Mouse (Mus musculus) WW6 (cell line): ENCODE measurements around the gene Lamp1.

ENCODE experiments used
- DNase-seq: peaks from one replicate; pipeline ENCODE4 v3.0.0-alpha.2; 2013; ENCODE audit warnings: low read depth, low spot score

Gene Lamp1

DNA sequence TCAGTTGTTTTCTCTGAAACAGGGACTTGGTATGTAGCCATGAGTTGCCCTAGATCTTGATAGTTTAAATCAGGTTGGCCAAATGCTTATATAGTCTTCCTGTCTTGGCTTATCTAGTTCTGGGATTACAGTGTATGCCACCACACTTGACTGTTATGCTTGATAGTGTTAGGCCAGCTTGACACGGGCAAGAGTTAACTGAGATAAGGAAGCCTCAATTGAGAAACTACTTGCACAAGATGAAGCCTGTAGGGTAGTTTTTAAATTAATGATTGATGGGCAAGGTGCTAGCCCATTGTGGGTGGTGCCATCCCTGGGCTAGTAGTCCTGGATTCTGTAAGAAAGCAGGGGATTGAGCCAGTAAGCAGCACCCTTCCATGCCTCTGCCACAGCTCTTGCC lies 4.6 kb downstream of the Lamp1 start:
- DNase-seq, result no peak

DNA sequence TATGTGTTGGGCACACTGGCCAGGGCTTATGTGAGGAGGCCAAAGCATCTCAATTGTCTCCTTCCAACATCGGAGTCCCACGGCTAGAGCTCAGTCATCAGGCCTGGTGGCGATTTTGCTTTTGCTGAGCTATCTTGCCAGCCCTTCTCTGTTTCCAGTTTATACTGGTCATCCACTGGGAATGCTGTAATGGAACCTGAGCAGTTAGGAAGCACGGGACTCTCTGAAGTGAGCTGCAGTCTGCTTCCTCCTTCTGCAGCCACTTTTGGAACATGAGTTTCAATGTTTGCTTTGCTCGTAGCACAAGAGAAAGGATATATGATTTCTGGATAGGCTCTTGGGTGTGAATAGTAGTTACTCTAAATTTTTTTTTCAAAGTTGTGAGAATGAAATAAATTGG lies 5.4 kb downstream of the Lamp1 start:
- no peak for DNase-seq

DNA sequence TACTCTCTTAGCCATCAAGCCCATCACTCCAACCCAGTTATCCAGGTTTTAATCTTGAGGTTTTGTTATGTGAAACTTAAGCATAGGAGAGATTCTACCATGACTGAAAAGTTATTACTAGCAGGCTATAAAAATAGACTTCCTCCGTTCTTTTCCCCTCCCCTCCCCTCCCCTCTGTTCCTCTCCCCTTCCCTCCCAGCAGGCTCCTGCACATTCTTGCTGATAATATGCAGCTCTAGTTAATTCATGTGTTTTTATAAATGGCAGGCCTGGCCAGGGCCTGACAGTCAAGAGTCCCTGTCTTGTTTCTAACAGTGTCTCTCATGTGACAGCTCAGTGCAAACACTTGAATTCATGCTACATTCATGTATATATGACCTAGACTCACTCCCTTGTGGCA lies 11.5 kb downstream of the Lamp1 start:
- no peak for DNase-seq

DNA sequence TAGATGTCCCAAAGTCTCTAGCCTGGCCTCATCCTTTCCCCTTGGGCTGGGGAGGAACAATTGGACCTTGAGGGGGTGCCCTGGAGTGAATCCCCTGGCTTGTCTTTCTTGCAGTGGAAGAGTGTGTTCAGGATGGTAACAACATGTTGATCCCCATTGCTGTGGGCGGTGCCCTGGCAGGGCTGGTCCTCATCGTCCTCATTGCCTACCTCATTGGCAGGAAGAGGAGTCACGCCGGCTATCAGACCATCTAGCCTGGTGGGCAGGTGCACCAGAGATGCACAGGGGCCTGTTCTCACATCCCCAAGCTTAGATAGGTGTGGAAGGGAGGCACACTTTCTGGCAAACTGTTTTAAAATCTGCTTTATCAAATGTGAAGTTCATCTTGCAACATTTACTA lies 15.3 kb downstream of the Lamp1 start:
- DNase-seq, result no peak

DNA sequence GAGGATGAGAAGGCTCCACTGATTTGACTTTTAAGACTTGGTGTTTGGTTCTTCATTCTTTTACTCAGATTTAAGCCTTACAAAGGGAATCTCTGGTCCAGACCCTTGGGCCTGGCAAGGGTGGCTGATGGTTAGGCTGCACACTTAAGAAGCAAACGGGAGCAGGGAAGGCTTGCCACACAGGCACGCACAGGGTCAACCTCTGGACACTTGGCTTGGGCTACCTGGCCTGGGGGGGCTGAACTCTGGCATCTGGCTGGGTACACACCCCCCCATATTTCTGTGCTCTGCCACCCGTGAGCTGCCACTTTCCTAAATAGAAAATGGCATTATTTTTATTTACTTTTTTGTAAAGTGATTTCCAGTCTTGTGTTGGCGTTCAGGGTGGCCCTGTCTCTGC lies 15.8 kb downstream of the Lamp1 start:
- DNase-seq, result no peak

DNA sequence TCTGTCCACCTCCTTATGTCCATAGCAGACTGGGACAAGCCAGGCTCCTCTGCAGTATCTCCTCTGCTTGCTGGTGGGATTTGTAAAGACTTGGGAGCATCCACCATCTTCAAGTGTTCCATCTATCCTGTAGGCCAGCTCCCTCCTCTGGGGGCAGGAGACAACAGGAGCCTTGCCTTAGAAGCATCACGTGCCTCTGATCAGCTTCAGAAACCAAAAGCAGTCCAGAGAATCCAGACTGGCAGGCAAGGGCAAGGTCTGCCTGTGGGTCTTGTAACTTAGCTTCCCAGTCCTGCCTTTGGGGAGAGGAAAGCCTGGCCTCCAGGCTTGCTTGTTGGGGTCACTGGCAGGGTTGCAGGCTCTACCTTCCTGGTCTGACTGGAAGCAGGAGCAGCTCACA lies 16.7 kb downstream of the Lamp1 start:
- no peak for DNase-seq

DNA sequence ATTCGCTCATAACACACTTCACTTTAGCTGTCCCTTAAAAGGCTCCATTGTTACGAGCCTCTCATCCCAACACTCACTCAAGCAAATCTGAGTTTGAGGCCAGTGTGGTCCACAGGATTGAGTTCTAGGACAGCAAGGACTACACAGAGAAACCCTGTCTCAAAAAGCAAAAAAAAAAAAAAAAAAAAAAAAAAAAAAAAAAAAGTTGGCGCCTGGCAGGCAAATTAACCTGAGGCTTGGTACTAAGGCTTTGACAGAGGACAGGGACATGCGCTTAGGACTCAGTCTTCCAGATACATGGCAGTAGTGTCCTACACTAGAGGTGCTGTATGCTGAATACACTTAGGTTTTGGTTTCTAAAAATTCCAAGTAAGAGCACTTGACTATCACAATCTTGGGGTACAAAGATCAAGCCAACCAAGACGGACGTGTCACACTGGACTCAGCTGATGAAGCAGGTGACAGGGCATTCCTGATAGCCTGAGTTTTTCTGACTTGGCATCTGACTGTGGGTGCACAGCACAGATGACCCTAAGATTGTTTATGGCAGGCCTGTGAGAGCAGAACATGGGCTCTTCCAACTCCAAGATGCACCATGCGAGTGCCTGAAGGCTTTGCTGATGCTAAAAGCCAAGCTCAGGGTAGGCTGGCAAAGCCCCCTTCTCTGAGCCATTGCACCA lies 18.4 kb downstream of the Lamp1 start:
- DNase-seq, result no peak

DNA sequence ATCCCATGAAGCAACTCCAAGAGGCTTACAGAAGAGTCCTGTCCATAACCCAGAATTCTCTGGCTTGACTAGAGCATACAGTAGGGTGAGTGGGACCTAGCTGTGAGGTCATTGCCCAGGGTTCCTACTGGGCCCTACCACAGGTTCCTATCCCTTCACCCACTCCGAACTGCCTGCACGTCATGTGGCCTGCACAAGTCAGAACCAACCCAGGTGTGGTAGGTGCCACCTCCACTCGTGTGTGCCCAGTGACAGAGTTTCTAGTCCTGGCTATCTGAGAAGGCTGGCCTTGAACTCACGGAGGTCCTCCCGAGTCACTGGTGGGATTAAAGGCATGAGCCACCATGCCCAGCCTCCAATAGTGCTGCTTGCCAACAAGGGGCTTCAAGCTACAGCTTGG lies 19.2 kb downstream of the Lamp1 start:
- no peak for DNase-seq

DNA sequence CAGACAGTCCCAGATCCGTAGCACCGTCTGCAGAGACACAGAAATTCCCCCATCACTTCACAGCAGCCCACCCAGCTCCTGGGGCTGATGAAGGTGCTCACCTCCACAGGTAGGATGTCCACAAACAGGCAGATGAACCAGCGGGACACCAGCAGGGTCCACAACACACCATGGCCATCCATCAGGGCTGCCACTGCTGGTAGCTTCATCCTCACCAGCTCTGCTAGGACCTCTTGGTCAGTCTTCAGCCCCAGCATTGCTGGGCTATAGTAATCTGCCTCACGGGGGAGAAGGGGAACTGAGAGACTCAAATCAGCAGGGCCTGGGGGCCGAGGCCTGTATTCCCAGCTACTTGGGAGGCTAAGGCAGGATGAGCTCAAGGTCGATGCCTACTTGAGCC lies 20.5 kb downstream of the Lamp1 start:
- no peak for DNase-seq

DNA sequence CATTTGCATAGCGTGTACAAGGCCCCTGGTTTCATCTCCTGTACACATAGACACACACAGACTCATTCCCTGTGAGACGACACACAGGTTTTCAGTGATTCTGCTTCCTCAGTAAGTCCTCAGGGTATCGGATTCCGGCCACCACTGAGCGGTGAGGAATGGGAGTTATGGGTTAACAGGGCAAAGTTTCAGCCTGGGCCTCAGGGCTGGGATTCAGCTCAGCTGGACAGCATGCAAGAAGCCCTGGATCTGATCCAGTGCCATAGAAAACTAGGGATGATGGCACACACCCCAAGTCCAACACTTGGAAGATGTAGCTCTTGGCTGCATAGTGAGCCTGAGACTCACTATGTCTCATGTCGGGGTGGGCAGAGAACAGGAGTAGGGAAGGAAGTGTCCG lies 21.0 kb downstream of the Lamp1 start:
- DNase-seq, result no peak

DNA sequence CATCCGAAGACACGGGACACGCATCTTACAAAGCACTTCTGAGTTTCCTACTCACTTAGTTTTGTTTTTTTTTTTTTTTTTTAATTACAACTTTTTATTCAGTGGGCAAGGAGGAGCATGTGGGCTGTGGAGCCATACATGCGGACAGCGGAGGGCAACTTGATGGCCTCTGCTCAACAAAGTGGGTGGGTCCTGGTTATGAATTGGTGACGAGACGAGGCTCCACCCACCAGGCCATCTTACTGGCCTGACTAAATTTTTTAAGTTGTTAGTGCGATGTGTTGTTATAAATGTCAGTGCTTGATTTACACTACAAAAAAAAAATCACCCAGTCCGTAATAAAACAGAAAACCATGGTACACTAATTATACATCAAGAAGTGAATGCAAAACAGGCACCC lies 21.4 kb downstream of the Lamp1 start:
- no peak for DNase-seq

DNA sequence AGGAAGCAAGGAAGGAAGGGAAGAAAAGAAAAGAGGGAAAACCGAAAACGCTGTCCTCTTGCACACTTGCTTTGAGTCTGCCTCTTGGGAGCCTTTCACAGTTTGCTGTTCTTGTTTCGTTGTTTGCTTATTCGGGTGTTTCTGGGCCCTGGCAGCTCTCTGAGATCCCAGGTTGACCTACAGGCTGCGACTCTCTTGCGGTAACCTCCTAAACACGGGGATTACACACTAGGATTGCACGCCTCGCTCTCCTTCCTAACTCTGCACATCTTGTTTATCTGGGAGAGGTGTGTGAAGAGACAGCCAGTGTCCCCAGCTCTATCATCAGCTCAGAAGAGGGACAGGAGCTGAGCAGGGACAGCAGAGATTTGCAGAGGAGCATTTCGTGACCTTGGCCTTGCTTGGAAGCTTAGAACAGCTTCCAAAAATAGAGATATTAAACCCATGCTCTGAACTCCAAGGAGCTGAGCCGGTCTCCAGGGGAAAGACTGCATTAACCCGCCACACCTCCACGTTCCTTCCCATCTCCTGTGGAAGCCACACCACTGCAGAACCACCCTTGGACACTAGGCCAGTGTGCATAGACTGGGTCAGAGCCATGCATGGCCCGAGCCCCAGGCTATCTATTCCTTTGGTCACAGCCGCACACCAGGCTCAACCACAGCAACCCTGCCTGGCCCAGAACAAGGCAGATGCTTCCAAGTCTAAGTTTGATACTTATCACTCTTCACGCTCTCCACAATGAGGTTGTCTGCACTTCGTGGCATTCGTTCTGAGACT lies 22.1 kb downstream of the Lamp1 start:
- no peak for DNase-seq

DNA sequence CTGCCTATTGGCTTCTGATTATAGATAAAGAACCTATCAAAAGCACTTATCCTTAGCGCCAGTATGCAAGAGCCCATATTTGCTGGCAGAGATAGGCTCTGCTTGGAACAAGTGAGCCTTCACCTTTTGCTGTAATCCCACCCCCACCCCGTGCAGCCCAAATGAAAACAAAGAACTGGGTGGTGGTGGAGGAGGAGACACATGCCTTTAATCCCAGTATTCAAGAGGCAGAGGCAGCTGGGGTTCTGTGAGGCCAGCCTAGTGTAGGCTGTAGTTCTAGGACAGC lies 22.7 kb downstream of the Lamp1 start:
- DNase-seq, result no peak

DNA sequence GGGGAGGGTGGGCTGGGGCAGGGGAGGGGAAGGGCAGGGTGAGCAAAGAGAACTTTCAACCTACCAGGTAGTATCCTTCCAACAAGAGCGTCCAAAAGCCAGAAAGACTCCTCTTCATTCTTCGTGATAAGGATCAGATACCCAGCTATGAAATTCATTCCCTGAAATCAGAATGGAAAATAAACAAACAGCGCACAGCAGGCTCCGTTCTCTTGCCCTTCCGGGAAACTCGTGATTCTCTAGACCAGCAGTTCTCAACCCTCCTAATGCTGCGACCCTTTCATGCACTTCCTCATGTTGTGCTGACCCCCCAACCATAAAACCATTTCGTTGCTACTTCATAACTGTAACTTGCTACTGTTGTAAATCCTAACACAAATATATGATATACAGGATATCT lies 27.9 kb downstream of the Lamp1 start:
- no peak for DNase-seq

DNA sequence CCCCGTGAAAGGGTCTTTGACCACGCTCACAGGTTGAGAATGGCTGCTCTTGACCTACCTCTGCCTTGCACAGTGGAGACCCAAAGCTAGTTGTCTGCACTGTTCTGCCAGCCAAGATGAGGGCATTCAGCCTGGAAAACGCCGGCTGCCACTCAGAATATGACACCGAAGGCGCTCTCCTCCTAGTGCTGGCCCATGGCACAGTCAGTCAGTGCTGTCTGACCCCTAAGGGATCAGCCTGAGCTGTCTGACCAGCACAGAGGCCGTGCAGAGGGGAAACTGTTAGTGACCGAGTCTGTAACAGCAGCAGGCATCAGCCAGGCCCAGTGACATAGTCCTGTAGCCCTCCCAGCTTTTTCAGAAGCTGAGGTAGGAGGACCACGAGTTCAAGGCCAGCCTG lies 28.3 kb downstream of the Lamp1 start:
- no peak for DNase-seq

DNA sequence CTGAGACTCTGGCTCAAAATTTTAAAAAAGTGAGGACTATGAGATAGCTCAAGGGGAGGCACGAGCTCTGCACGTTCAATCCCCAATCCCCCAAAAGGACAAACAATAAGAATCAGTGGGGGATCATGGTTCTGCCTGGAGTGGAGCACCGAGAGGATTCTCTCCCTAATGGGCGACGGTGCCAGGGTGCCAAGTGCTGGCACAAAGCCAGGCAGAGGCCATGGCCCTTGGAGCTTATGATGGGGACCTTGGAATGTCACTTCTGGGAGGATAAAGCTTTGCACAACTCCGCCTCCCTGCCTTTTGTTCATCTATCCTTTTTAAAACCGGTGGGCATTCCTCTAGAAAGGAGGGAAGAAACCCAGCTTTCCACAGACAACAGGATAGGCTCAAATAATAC lies 28.7 kb downstream of the Lamp1 start:
- DNase-seq, result no peak

DNA sequence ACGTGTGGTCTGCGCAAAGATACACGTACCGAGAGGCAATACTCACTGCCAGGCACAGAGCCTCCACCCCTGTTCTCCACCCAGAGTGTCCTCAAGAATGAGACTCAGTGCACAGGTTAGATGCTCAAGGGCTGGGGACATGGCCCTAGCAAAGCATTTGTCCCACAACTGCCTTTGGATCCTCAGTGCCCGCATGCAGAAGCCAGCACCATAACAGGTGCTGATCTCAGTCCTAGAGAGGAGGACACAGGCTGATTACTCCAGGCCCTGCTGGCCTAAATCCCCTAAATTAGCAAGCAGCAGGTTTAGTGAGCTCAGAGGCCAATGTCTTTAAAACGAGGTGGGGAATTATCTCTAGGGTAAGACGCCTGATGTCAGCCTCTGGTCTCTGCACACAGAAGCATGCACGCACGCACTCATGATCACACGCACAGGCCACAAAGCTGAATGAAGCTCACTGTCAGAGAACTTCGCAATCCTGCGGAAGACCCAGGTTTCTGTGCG lies 29.1 kb downstream of the Lamp1 start:
- no peak for DNase-seq

DNA sequence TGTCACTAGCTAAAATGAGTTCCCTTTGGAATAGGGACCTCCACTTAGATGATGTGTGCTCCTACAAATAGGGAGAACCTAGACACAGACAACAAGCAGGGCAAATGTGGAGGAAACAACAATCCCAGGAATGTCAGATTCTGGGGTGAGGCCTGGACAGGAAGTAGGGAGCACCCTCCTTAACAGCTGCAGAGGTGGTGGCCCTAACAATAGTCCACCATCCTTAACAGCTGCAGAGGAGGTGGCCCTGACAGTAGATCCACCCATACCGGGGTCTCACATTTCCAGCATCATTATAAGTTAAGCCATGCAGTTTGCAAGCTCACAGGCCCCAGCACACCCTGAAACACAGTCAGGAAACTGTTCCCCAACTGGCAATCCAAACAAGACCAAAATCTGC lies 29.9 kb downstream of the Lamp1 start:
- no peak for DNase-seq

DNA sequence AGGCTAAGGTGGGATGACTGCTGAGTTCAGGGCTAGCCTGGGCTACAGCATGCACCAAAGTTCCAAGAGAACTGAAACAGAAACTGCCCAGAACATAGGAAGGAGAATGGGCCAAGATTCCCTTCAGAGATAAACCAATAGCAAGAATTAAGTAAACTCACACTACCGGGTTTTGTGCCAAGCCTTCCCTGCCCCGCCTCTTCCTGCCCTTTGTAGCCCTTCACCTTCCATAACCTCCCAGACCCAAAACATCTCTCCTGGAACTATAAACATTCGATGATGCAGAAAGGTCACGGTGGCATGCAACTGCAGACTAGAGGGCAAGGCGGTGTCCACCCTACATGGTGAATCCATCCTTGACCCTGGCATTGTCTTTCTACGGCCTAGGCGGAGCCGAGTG lies 31.3 kb downstream of the Lamp1 start:
- DNase-seq, result no peak

DNA sequence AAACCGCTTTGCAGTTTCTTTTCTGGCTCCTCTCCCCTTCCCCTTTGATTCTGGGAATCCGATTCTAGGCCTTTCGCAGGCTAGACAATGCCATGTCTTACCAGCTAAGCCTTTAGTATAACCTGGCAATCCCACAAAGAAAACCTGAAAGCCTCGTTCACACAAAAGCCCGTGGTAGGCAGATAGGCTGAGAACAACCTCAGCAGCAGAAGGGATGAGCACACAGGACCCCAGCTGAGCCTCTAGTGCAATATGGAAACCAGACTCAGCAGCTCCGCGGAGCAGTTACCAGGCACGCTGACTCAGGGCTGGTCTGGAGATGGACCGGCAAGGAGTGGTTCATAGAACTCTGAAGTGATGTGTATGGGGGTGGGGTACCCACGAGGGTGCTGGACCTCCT lies 35.9 kb downstream of the Lamp1 start:
- no peak for DNase-seq

DNA sequence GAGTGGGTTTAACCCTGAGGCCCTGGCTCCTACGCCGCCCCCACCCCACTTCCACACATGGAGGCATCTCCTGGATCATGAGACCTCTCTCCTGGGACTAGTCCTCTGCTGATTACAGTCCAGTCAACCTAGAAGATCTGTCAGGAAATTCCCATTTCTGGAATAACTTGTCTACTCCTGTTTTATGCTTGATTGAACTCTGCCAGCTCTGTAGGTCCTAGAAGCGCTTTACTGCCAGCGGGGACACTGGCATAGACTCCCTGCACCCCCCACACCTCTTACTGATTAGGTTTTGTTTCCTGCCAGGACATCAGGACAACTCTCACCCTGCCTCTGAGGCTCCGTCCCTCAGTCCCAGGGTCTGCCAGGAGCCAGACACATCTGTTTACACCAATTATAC lies 38.5 kb downstream of the Lamp1 start:
- DNase-seq, result no peak

DNA sequence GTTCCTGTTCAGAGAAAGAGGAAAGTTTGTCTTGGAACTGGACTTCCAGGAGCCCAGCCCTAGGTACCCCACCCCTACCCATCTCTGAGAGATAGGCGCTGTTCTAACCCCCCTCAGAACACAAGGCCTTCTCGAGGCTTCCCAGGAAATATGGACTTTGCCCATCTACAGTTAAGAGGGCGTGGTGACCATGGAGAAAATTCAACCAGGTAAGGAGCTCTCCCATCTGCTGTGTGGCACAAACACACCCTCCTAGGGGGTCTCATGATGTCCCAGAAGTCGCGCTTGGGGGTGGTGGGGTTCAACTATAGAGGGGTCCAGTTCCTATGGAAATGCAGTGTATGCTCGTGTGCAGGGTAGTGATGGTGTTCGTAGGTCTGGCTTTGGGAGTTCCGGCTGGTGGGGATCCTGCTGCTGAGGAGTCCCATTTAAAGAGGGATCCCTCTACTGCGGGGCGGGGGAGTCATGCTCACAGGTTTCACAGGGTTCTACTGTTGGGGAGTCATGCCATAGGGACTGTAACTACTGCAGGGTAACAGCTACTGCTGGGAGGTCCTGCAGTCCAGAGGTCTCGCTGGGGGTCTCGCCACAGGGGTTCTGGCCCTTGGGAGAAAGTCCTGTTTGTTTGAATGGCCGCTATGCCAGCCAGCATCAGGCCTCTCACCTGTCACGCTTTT lies 40.6 kb downstream of the Lamp1 start:
- DNase-seq, result no peak
